Mouse (Mus musculus) adrenal gland, postnatal 25 days (tissue): ENCODE measurements at regions not wholly inside any gene's neighbourhood (a gene's known extent, or its start where the extent isn't known, plus 50 kb on each side); places are given as distances from the start of the nearest gene placed in this dataset.
A peak's percentile ranks its signal among the peaks of the same experiment; 100 is the strongest.

Source experiments
- DNase-seq: peaks from one replicate; pipeline ENCODE4 v3.0.0; 2021; ENCODE audit warnings: mixed read lengths

DNA sequence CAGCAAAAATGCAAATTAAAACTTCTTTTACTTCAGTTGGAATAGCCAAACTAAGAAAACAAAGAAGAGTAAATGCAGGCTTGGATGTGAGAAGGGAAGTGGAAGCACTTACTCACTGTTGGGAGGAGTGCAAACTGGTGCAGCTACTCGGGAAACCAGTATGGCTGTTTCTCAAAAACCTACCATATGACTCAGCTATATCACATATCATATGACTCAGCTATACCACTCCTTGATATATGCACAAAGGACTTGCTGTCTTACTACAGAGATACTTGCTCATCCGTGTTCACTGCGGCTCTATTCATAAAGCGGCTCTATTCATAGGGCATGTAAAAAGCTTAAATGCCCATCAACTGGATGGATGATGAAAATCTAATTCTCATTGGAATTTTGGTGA, 59.5 kb upstream of the Fam19a1 start:
- no peak for DNase-seq

DNA sequence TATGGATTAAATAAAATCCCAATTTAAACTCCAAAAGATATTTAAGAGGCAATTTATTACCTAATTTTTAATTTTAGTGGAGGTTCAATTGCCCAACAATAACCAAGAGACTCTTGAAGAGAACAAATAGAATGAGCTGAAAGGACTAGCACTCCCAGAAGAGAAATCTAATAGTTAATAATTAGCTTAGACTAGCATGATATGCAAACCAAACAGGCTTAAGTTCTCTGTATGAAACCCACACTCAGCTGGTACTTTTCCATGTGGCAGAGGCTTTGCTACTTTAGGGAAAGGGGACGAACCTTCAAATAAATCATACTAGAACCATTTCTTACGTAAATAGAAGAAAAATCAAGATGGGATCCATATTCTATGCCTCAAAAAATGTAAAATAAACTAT, 55.9 kb upstream of the Fam19a1 start:
- no peak for DNase-seq

DNA sequence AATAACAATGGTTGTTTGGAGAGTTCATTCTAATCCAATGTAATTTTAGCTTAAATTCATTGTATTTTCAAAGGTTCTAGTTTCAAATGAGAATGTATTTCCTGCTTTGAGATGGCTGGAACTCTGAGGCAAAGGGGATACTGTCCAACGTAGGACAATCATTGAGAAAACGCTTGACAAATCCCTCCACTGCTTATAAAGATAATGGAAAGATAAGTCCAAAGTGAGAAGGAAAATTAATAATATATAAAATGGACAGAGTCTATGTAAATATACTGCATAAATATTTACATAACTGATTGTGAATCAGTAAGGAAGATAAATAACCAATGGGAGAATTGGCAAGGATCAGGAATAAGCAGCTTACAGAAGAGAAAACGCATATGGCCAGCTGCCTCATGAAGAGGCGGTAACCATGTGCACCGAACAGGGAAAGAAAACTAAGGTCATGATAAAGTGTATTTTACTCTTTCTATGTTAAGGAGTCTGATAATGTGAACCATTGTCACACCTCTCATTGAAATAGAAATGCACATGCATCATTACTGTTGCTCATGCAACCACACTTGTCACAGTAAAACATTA, 55.3 kb upstream of the Fam19a1 start:
- no peak for DNase-seq

DNA sequence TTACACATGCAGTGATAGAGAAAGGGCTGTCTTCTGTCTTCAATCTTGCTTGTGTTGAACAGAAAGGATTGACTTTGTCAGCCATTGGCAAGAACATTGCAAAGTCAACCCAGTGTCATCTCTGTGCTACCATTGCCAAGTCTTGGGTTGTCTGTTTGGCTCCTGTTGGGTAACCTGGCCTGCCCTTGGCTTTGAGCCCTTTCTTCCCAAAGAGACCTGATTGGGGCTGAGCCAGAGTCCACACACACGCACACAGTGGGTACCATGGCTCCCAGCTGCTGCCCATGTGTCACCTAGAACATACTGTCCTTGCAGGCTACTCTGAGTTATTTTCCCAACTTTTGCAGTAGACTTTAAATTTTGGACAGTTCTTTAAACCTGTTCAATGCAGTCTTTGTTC, 51.0 kb upstream of the Fam19a1 start:
- peak; percentile 2 for DNase-seq
